Mouse (Mus musculus) kidney, embryonic 16.5 days (tissue): Measurements from ENCODE around the gene Sar1b. TPM values are rescaled to one million over a fixed set of nuclear protein-coding genes. Genes with fewer than 3 reads are reported as not detected.
A peak's percentile ranks its signal among the peaks of the same experiment; 100 is the strongest.
"Not testable (repeated sequence)": the region's sequence is repeated elsewhere in the genome, so short reads cannot be mapped to it uniquely, and the experiment has no call there.

Experiments used
- ATAC-seq: fragments of 200-750 bp; cut with Nextera tagmentation; 2 replicates; pipeline ENCODE4 v1.8.0; 2017; ENCODE audit warnings: moderate TSS enrichment; ENCODE audit not compliant: low FRiP score, low TSS enrichment
- H3K27ac ChIP-seq: fragments of 300-500 bp; sonication (generic); 2 replicates; pipeline ENCODE4 v1.5.1; 2014; ENCODE audit warnings: low read length
- H3K27me3 ChIP-seq: fragments of 300-500 bp; sonication (generic); 2 replicates; pipeline ENCODE4 v1.6.1; 2014; ENCODE audit warnings: low read length, control low read depth, mixed read lengths; ENCODE audit not compliant: insufficient read depth
- H3K36me3 ChIP-seq: fragments of 300-500 bp; sonication (generic); 2 replicates; pipeline ENCODE4 v1.6.1; 2014; ENCODE audit warnings: low read length, control low read depth, mixed read lengths; ENCODE audit not compliant: insufficient read depth
- H3K4me1 ChIP-seq: fragments of 300-500 bp; sonication (generic); 2 replicates; pipeline ENCODE4 v1.6.1; 2014; ENCODE audit warnings: low read length, control low read depth, mixed read lengths; ENCODE audit not compliant: insufficient read depth
- H3K4me2 ChIP-seq: fragments of 300-500 bp; sonication (generic); replicated peaks from 2 replicates; pipeline ENCODE4 v1.6.1; 2014; ENCODE audit warnings: low read depth, low read length
- H3K4me3 ChIP-seq: fragments of 300-500 bp; sonication (generic); 2 replicates; pipeline ENCODE4 v1.5.1; 2014; ENCODE audit warnings: mild to moderate bottlenecking, low read length
- H3K9ac ChIP-seq: fragments of 300-500 bp; sonication (generic); replicated peaks from 2 replicates; pipeline ENCODE4 v1.6.1; 2014; ENCODE audit warnings: low read length
- H3K9me3 ChIP-seq: fragments of 300-500 bp; sonication (generic); 2 replicates; pipeline ENCODE4 v1.6.1; 2016; ENCODE audit warnings: low read length, control low read depth
- WGBS: fragments of 180-500 bp; shearing (Covaris S2); extraction: QIAGEN DNeasy Blood & Tissue Kit; methylation state at CpG from one replicate; pipeline ENCODE4 v1.1.7; 2014; 5-methylcytosine and 5-hydroxymethylcytosine counted together
- polyA plus RNA-seq: library from polyadenylated mRNA; unstranded; fragments of >200 nt; fragmentation: Nextera tagmentation; extraction: Ambion mirVana; gene quantifications from 2 replicates; pipeline ENCODE4 v1.2.1, GENCODE M21; 2015

Sar1b gene
- polyA plus RNA-seq, 1 experiment from 2014 or later, result 113 TPM

DNA sequence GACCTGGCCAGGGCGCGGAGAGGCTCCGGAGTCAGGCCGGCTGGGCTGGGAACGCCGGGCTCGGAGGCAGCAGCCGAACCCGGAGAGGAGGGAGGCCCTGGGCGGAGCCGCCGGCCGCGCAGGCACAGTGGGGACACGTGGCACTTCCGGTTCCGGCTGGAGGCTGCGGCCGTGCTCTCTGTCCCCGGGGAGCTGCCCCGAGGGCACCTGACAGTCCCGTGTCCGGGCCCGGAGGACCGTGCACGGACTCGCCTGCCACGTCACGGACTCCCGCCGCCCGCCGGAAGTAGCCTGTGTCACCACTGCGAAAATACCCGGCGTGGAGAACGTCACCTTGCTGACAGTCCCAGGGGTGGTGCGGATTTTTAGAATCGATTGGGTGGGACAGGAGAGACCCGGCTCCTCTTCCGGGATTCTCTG is 7.1 kb upstream of the Sar1b start:
- ATAC-seq, result peak; percentile 99
- 0% methylated on average over 34 of the region's 41 CpGs for WGBS
- Histone ChIP-seq H3K4me1 (peaks cover 14% of the 10 kb centered on the region), H3K9ac (peak overlapping the region; percentile 96), H3K27me3 (0 out of 2 replicates have a peak, but pooled peaks cover 3% of the 10 kb centered on the region), H3K4me2 (peak overlapping the region; percentile 81), H3K9me3 (no peaks in the 10 kb centered on the region), H3K36me3 (no peaks in the 10 kb centered on the region), H3K4me3 (peak overlapping the region; percentile 85), H3K27ac (peak overlapping the region; percentile 81)

- peak overlapping the region; percentile 85 for H3K4me3 ChIP-seq
- H3K9me3 ChIP-seq, result no peaks in the 10 kb centered on the region
- no peak for ATAC-seq
- 79% methylated on average over 11 of the region's 11 CpGs for WGBS
- 0 out of 2 replicates have a peak, but pooled peaks cover 3% of the 10 kb centered on the region for H3K27me3 ChIP-seq
- H3K36me3 ChIP-seq, result no peaks in the 10 kb centered on the region
- peaks cover 14% of the 10 kb centered on the region for H3K4me1 ChIP-seq
- no peak overlapping the region for H3K27ac ChIP-seq
- peak overlapping the region; percentile 81 for H3K4me2 ChIP-seq
- H3K9ac ChIP-seq, result peak overlapping the region; percentile 96
Observed at GRCm38 (mm10) chr11:51757023-51757422, 6.5 kb upstream of the Sar1b start.

DNA sequence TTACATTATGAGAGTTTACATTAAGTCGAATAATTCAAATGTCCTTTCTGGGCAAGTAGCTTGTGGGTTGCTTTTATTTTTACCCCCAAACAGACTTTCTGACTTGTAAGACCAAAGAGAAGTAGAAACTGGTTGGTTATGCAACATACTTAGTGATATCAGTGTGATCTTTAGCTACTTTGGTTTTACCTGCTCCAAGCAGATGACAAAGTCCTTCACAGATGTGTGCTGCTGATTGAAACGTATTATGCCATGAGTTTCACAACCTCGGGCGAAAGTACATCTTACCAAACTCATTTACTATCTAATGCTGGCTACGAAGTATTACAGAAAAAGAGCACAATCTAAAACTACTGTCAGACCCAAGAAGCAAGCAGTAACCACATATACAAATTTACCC is 5.9 kb upstream of the Sar1b start:
- peaks cover 14% of the 10 kb centered on the region for H3K4me1 ChIP-seq
- 90% methylated on average over 5 of the region's 5 CpGs for WGBS
- no peak overlapping the region for H3K27ac ChIP-seq
- H3K4me2 ChIP-seq, result no peak overlapping the region
- H3K27me3 ChIP-seq, result 0 out of 2 replicates have a peak, but pooled peaks cover 3% of the 10 kb centered on the region
- no peak for ATAC-seq
- H3K36me3 ChIP-seq, result no peaks in the 10 kb centered on the region
- H3K4me3 ChIP-seq, result no peak overlapping the region
- no peaks in the 10 kb centered on the region for H3K9me3 ChIP-seq
- no peak overlapping the region for H3K9ac ChIP-seq

- H3K27ac ChIP-seq, result not testable (repeated sequence)
Observed at GRCm38 (mm10) chr11:51758207-51758606, 5.3 kb upstream of the Sar1b start.

DNA sequence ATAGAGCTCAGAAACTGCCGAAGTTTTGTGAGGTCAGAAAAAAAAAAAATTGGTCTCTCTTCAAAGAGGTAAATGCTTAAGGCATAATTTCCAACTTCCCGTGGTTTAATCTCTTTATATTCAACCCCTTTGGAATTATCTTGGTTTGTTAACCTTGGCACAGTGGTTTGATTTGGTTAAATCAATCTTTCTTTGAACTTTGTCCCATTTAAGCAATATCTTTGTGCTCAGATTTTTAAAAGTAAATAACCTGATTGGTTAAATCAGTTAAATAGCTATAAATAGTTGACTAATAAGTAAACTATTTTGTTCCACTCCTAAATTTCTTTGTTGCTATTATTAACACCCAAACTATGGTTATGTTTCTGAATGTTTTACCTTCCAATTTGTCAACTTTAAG is 4.2 kb upstream of the Sar1b start:
- H3K27me3 ChIP-seq, result 0 out of 2 replicates have a peak, but pooled peaks cover 3% of the 10 kb centered on the region
- no peak overlapping the region for H3K4me2 ChIP-seq
- no peak overlapping the region for H3K9ac ChIP-seq
- WGBS, result 69% methylated on average over 2 of the region's 2 CpGs
- H3K4me3 ChIP-seq, result no peak overlapping the region
- peaks cover 18% of the 10 kb centered on the region for H3K4me1 ChIP-seq
- no peak for ATAC-seq
- no peaks in the 10 kb centered on the region for H3K36me3 ChIP-seq
- H3K27ac ChIP-seq, result no peak overlapping the region
- H3K9me3 ChIP-seq, result no peaks in the 10 kb centered on the region

More at GRCm38 (mm10) chr11:51758207-51758606, 5.3 kb upstream of the Sar1b start:
- H3K4me1 ChIP-seq, result peaks cover 17% of the 10 kb centered on the region
- H3K27me3 ChIP-seq, H3K4me2 ChIP-seq, H3K4me3 ChIP-seq, H3K9ac ChIP-seq, H3K36me3 ChIP-seq, H3K9me3 ChIP-seq, ATAC-seq: not testable (repeated sequence)
- WGBS, result 89% methylated on average over 5 of the region's 5 CpGs

- Histone ChIP-seq H3K4me2 (no peak overlapping the region), H3K27ac (no peak overlapping the region), H3K27me3 (0 out of 2 replicates have a peak, but pooled peaks cover 3% of the 10 kb centered on the region), H3K4me3 (no peak overlapping the region), H3K36me3 (no peaks in the 10 kb centered on the region), H3K4me1 (peaks cover 19% of the 10 kb centered on the region), H3K9ac (no peak overlapping the region), H3K9me3 (no peaks in the 10 kb centered on the region)
- ATAC-seq, result no peak
- WGBS, result 86% methylated on average over 6 of the region's 6 CpGs
Observed at GRCm38 (mm10) chr11:51759941-51760657, 3.4 kb upstream of the Sar1b start.

DNA sequence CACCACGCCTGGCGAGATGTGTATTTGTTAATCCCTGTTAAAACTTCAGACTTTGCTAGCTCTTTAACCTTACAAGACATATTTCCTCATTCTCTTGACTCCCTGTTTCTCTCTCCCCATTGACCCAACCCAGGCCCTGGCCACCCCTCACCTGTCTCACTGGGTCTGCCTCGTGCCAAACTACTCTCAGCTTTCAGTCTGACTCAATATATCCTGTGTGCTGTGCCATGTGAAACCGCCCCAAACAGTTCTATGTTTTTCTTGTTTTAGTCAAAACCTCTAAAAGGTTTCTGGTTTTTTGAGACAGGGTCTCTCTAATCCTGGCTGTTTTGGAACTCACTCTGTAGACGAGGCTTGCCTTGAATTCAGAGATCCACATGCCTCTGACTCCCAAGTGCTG is 2.2 kb upstream of the Sar1b start:
- no peak overlapping the region for H3K27ac ChIP-seq
- H3K4me2 ChIP-seq, result no peak overlapping the region
- WGBS, result 66% methylated on average over 5 of the region's 5 CpGs
- H3K36me3 ChIP-seq, result no peaks in the 10 kb centered on the region
- no peak overlapping the region for H3K9ac ChIP-seq
- no peaks in the 10 kb centered on the region for H3K9me3 ChIP-seq
- H3K27me3 ChIP-seq, result 0 out of 2 replicates have a peak, but pooled peaks cover 3% of the 10 kb centered on the region
- no peak overlapping the region for H3K4me3 ChIP-seq
- ATAC-seq, result no peak
- H3K4me1 ChIP-seq, result peaks cover 19% of the 10 kb centered on the region

DNA sequence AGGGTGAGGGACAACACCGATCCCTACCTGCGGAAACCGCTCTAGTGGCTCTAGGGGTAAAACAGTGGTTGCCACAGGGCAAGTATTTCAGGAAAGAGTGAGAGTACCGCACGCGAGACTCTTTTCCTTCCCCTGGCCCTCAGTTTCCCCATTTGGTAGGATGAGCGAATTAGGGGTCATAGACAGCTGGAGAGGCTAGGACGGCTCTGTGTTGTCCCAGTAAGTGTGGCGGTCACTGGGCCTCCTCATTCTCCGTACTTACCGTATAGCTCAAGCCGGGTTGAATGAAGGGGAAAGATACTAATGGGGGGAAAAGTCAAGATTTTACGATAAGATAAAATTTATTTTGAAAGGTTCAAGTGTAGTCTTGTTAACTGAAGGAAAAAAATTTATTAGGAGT is 468 bp downstream of the Sar1b start:
- H3K9ac ChIP-seq, result peak overlapping the region; percentile 92
- ATAC-seq, result peak; percentile 19; the same call in 1 of the 2 replicates
- 5% methylated on average over 13 of the region's 13 CpGs for WGBS
- no peaks in the 10 kb centered on the region for H3K36me3 ChIP-seq
- H3K4me2 ChIP-seq, result peak overlapping the region; percentile 87
- no peak overlapping the region for H3K27ac ChIP-seq
- H3K27me3 ChIP-seq, result 0 out of 2 replicates have a peak, but pooled peaks cover 3% of the 10 kb centered on the region
- H3K4me1 ChIP-seq, result peaks cover 15% of the 10 kb centered on the region
- no peaks in the 10 kb centered on the region for H3K9me3 ChIP-seq
- H3K4me3 ChIP-seq, result peak overlapping the region; percentile 100

DNA sequence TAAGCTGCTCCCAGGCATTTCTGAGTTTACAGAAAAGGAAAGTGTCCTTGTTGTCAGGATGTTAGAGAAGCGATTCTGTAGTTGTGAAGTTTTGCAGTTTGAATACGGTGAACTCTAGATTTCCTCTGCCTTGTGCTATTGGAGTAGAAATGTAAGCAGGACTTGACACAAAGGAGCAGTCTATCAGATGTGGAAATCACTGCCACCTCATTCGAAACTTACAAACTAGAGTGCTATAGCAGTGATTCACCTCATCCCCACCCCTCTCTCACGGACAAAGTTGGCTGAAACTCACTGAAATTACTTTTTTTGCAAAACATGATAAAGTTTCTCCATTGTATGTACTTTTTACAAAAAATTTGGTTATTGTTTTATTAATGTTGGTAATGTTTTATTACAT is 1.3 kb downstream of the Sar1b start:
- 0 out of 2 replicates have a peak overlapping the region, but pooled peaks have one; percentile 100 for H3K4me3 ChIP-seq
- 79% methylated on average over 4 of the region's 4 CpGs for WGBS
- H3K36me3 ChIP-seq, result no peaks in the 10 kb centered on the region
- H3K27me3 ChIP-seq, result no peaks in the 10 kb centered on the region
- H3K9me3 ChIP-seq, result no peaks in the 10 kb centered on the region
- H3K4me1 ChIP-seq, result peaks cover 15% of the 10 kb centered on the region
- ATAC-seq, result no peak
- no peak overlapping the region for H3K27ac ChIP-seq
- peak overlapping the region; percentile 87 for H3K4me2 ChIP-seq
- no peak overlapping the region for H3K9ac ChIP-seq

DNA sequence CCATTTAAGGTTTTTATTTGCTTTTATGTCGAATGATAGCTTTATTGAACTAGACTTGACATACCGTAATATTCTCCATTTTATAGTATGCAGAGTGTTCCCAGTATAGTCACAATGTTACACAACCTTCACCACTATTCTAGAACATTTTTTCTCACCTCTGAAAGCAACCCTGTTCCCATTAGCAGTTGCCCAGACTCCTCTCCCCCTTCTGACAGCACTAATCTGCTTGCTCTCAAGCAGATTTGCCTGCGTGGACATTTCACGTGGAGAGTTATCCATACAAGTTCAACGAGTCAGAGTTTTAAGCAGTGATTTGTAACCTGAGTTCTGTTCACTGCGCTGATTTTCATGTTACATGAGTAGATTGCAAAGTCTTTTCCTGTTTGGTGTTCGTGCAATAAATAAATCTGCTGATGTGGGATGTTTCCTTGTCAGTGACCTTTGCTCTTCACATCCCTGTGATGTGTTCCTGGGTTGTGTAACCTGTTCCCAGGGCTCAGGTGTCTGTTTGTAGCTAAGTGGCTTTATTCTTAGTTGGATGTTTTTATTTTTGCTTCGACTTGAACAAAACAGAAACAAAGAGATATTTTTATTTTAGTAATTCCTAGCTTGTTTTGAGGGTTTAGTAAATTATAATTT is 4.2 kb downstream of the Sar1b start:
- Histone ChIP-seq H3K27ac (no peak overlapping the region), H3K36me3 (no peaks in the 10 kb centered on the region; the same call in 1 of the 2 replicates), H3K27me3 (no peaks in the 10 kb centered on the region), H3K4me1 (peaks cover 15% of the 10 kb centered on the region), H3K9ac (no peak overlapping the region), H3K9me3 (no peaks in the 10 kb centered on the region), H3K4me3 (no peak overlapping the region), H3K4me2 (no peak overlapping the region)
- 44% methylated on average over 8 of the region's 8 CpGs for WGBS
- no peak for ATAC-seq
